Mouse (Mus musculus) gastrocnemius, postnatal 10 days (tissue): Measurements from ENCODE around the gene Zmynd8. TPM values are rescaled to one million over a fixed set of nuclear protein-coding genes. Genes with fewer than 3 reads are reported as not detected.
A peak's percentile ranks its signal among the peaks of the same experiment; 100 is the strongest.

Experiments
- DNase-seq: peaks from one replicate; pipeline ENCODE4 v3.0.0; 2021; ENCODE audit warnings: mixed read lengths
- long read RNA-seq, 2 experiments: library from polyadenylated mRNA; stranded (forward); transcript quantifications; one replicate each; pipeline ENCODE4 v2.0.0; 2021
- total RNA-seq, 2 experiments: library from RNA; stranded (reverse); gene quantifications; 2 replicates each; pipeline ENCODE4 v1.2.3; 2021

Zmynd8 gene
- total RNA-seq: 10 to 100 TPM; 29.6 to 30.4 TPM
- long read RNA-seq, experiment 1, partial matches to known transcripts: 6 of 11 reads
- long read RNA-seq, experiment 1, other reads (novel, unspliced or antisense): 5 of 11 reads
- long read RNA-seq, experiment 2, partial matches to known transcripts: 1 of 5 reads
- long read RNA-seq, experiment 2, other reads (novel, unspliced or antisense): 2 of 5 reads

DNA sequence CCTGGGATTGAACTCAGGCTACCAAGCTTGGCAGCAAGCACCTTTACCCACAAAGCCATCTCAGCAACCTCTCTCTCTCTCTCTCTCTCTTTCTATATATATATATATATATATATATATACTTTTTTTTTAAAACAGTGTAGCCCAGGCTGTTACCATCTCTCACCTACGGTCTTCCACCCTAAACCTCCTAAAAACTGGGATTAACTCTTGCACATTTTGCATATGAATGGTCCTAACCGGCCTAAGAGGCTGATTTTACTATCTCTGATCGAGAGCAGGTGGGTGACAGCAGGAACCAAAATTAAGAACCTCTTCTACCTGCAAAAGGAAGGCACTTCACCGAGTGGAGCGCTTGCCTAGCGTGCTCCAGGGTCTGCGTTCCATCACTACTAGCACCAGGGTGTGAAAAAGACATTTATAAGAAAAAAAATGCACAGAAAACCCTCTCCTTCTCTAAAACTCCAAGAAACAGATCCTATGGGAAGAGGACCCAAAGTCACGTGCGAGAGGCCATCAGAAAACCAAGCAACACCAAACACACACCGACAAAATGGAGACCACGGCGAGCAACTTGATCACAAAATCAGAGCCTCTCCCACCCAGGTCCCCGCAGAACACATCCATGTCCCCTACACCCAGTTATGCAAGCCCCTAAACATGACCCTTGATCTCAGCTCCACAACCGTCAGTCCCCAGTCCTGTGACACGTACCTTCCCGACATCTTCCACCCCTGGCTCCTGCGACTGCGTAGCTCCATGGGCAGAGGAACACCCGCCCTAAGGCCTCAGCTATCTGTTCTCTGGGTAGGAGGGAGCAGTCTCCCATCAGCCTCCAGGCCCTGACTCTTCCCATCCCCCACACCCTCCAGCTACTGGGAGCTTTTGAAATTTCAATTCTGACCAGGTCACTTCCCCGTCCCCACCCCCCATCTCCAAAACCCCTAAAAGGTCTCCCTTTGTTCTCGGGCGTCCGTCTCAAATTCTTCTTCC lies at the start of gene Zmynd8:
TSS of gene Zmynd8 (minus strand) at position 815 of the 993 bp plus-strand sequence.
- no peak for DNase-seq

GRCm38 (mm10) chr2:165948007-165948406 lies 49.2 kb upstream of the Zmynd8 start:
- DNase-seq: no peak

DNA sequence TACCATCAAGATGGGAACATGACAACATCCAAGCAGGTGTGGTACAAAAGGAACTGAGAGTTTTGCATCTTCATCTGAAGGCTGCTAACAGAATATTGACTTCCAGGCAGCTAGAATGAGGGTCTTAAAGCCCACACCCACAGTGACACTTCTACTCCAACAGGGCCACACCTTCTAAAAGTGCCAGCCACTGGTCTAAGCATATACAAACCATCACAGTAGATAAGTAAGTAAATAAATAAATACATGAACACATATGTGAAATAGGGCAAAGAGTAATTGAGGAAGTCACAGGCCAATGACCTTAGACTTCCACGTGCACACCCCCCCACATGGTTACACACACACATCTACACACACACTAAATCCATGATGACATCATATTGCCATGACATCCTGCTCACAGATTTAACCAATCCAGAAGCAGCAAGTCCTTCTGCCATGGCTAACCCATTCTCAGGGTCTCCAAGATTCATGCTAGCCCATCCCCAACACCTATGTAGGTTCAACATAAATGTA lies 47.3 kb upstream of the Zmynd8 start:
- DNase-seq: no peak

DNA sequence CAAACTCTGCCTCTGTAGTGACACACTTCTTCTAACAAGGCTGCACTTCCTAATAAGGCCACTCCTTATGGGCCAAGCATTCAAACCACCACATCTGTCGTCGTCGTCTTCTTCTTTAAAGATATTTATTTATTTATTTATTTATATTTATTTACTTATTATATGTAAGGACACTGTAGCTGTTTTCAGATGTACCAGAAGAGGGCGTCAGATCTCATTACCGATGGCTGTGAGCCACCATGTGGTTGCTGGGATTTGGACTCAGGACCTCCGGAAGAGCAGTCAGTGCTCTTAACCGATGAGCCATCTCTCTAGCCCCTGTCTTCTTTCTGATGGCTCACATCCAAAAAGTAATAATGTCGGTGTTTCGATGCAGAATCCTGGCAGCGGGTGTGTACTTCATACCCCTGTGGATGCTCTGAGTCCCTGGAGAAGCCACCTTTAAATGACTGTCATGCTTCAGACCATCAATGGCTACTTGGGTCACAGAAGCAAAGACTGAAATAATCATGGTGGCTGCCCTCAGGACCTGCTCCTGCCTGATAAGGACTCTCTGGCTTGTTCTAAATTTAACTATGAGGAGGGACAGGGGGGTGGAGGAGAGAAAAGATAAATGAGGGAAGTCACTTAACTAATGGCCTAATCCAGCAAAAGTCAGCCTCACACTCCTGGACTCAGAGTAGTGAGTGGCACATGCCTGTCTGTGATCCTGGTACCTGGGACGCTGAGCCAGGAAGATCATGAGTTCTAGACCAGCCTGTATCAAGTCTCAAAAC lies 45.9 kb upstream of the Zmynd8 start:
- no peak for DNase-seq

GRCm38 (mm10) chr2:165943113-165943512 lies 44.3 kb upstream of the Zmynd8 start:
- no peak for DNase-seq

- DNase-seq: peak; percentile 33
These were observed 37.3 kb upstream of the Zmynd8 start for GRCm38 (mm10) chr2:165936106-165936505.

DNA sequence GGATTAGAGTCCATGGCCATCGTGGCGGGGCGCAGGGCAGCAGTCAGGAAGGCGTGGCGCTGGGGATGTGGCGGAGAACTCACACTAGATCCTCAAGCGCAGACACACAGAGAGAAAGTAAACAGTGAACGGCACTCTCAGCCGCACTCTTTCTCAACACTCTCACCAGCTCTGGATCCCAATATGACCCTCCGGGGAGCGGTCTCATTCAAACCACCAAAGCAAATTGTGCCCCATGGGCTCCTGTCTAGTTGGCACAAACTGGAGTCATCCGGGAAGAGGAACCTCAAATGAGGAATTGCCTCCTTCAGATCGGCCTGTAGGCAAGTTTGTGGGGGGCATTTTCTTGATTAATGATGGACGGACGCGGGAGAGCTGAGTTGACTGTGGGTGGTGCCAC lies 28.9 kb upstream of the Zmynd8 start:
- no peak for DNase-seq

GRCm38 (mm10) chr2:165926191-165926590 lies 27.4 kb upstream of the Zmynd8 start:
- no peak for DNase-seq

DNA sequence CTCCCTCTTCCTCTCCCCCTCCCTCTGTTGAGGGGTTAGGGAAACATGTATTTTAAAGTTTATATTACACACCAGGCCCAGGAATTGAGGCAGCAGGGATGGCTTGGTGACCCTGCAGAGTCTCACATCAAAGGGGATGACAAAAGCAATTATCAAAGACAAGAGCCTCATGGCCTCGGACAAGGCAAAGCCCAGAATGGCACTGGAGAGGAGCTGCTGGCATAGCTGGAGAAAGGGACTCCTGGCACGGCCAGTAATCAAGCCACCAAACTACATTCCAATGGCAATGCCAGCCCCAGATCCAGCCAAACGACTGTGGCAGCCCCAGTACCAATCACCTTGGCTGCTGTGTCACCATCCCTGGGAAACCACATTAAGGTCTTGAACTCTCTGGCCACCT lies 26.3 kb upstream of the Zmynd8 start:
- DNase-seq: no peak

DNA sequence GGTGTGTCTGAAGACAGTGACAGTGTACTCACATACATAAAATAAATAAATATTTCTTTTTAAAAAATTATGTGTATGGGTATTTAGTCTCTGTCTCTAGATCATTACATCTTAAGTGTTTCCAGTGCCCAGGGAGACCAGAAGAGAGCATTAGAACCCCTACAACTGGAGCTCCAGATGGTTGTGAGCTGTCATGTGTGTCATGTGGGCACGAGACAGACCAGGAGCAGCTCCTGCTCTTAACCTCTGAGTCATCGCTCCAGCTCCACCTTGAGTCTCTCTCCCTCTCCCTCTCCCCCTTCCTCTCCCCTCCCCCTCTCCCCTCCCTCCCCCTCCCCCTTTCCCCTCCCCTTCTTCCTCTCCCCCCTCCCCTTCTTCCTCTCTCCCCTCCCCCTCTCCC lies 25.9 kb upstream of the Zmynd8 start:
- DNase-seq: no peak

GRCm38 (mm10) chr2:165923715-165924114 lies 24.9 kb upstream of the Zmynd8 start:
- DNase-seq: no peak

- no peak for DNase-seq
These were observed 24.2 kb upstream of the Zmynd8 start for GRCm38 (mm10) chr2:165922994-165923393.

- no peak for DNase-seq
These were observed 23.4 kb upstream of the Zmynd8 start for GRCm38 (mm10) chr2:165922047-165922728.

DNA sequence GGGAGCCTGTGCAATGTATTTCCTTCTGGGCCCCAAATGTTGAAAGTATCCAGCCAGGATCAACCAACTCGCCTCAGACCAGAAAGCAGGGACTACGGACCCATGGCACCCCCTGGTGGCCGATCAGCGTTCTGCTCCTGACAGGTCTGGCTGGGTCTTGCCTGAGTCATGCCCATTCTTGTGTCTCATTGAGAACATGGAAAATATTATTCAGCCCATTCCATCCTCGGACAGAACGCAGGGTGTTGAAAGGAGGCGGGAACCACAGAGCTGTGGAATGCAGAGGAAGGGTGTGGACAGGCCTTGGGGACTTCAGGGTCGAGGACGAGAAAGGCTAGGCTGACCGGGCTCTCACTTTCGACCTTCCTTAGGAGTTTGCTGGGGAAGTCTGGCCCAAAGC lies 15.5 kb upstream of the Zmynd8 start:
- DNase-seq: peak; percentile 96

- no peak for DNase-seq
These were observed 14.3 kb upstream of the Zmynd8 start for GRCm38 (mm10) chr2:165913073-165913472.

- DNase-seq: no peak
These were observed 10.9 kb upstream of the Zmynd8 start for GRCm38 (mm10) chr2:165909731-165910130.

- no peak for DNase-seq
These were observed 8.4 kb upstream of the Zmynd8 start for GRCm38 (mm10) chr2:165907199-165907598.

DNA sequence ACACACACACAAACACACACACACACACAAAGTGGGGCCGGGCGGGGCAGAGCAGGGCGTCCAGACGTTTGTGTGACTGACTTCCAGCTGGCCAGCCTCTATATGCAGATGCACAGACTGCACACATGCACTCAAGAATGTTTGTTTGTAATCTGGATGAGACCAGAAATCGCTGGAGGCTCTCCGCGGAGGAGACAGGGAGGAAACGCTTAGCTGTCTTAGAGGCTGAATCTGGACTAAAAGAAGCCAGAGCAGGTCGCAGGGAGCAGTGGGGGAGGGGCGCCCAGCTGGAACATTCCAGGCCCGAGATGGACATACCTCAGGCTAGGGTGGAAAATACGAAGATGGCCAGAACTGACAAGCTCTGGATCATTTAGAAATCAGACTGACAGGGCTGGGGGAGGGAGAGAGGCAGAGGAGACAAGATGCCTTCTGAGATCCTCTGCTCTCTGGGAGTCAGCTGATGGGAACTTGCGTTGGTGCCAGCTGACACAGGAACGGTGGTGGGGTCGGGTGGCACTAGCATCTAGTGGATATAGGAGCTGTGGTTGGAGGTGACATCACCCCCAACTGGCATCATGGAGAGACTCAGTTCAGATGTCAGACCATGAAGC lies 7.6 kb upstream of the Zmynd8 start:
- DNase-seq: peak; percentile 58

GRCm38 (mm10) chr2:165901127-165901384 lies 2.2 kb upstream of the Zmynd8 start:
- no peak for DNase-seq

GRCm38 (mm10) chr2:165900351-165901126 lies 1.7 kb upstream of the Zmynd8 start:
- no peak for DNase-seq

- DNase-seq: no peak
These were observed 1.1 kb upstream of the Zmynd8 start for GRCm38 (mm10) chr2:165899923-165900322.
